Mouse (Mus musculus) kidney, embryonic 16.5 days (tissue): ENCODE measurements around the gene F830045P16Rik. TPM values are rescaled to one million over a fixed set of nuclear protein-coding genes. Genes with fewer than 3 reads are reported as not detected.

Experiments used
- ATAC-seq: fragments of 200-750 bp; cut with Nextera tagmentation; 2 replicates; pipeline ENCODE4 v1.8.0; 2017; ENCODE audit warnings: moderate TSS enrichment; ENCODE audit not compliant: low FRiP score, low TSS enrichment
- H3K27ac ChIP-seq: fragments of 300-500 bp; sonication (generic); 2 replicates; pipeline ENCODE4 v1.5.1; 2014; ENCODE audit warnings: low read length
- H3K27me3 ChIP-seq: fragments of 300-500 bp; sonication (generic); 2 replicates; pipeline ENCODE4 v1.6.1; 2014; ENCODE audit warnings: low read length, control low read depth, mixed read lengths; ENCODE audit not compliant: insufficient read depth
- H3K36me3 ChIP-seq: fragments of 300-500 bp; sonication (generic); 2 replicates; pipeline ENCODE4 v1.6.1; 2014; ENCODE audit warnings: low read length, control low read depth, mixed read lengths; ENCODE audit not compliant: insufficient read depth
- H3K4me1 ChIP-seq: fragments of 300-500 bp; sonication (generic); 2 replicates; pipeline ENCODE4 v1.6.1; 2014; ENCODE audit warnings: low read length, control low read depth, mixed read lengths; ENCODE audit not compliant: insufficient read depth
- H3K4me2 ChIP-seq: fragments of 300-500 bp; sonication (generic); replicated peaks from 2 replicates; pipeline ENCODE4 v1.6.1; 2014; ENCODE audit warnings: low read depth, low read length
- H3K4me3 ChIP-seq: fragments of 300-500 bp; sonication (generic); 2 replicates; pipeline ENCODE4 v1.5.1; 2014; ENCODE audit warnings: mild to moderate bottlenecking, low read length
- H3K9ac ChIP-seq: fragments of 300-500 bp; sonication (generic); replicated peaks from 2 replicates; pipeline ENCODE4 v1.6.1; 2014; ENCODE audit warnings: low read length
- H3K9me3 ChIP-seq: fragments of 300-500 bp; sonication (generic); 2 replicates; pipeline ENCODE4 v1.6.1; 2016; ENCODE audit warnings: low read length, control low read depth
- WGBS: fragments of 180-500 bp; shearing (Covaris S2); extraction: QIAGEN DNeasy Blood & Tissue Kit; methylation state at CpG from one replicate; pipeline ENCODE4 v1.1.7; 2014; 5-methylcytosine and 5-hydroxymethylcytosine counted together
- polyA plus RNA-seq: library from polyadenylated mRNA; unstranded; fragments of >200 nt; fragmentation: Nextera tagmentation; extraction: Ambion mirVana; gene quantifications from 2 replicates; pipeline ENCODE4 v1.2.1, GENCODE M21; 2015

Gene F830045P16Rik
- polyA plus RNA-seq, 1 experiment from 2014 or later, result not detected

GRCm38 (mm10) chr2:129573701-129574273, 37.4 kb upstream of the F830045P16Rik start:
- peak overlapping the region; percentile 44 for H3K4me2 ChIP-seq
- 17% methylated on average over 4 of the region's 4 CpGs for WGBS

GRCm38 (mm10) chr2:129569556-129569955, 33.2 kb upstream of the F830045P16Rik start:
- Histone ChIP-seq H3K4me1 (peaks cover 8% of the 10 kb centered on the region), H3K36me3 (no peaks in the 10 kb centered on the region), H3K9ac (no peak overlapping the region), H3K27me3 (no peaks in the 10 kb centered on the region; the same call in 1 of the 2 replicates), H3K9me3 (no peaks in the 10 kb centered on the region), H3K4me2 (no peak overlapping the region), H3K27ac (no peak overlapping the region), H3K4me3 (no peak overlapping the region)
- ATAC-seq, result no peak
- WGBS, result 59% methylated on average over 5 of the region's 5 CpGs

More at GRCm38 (mm10) chr2:129573701-129574273, 37.4 kb upstream of the F830045P16Rik start:
- H3K9ac ChIP-seq, result no peak overlapping the region
- H3K27me3 ChIP-seq, result no peaks in the 10 kb centered on the region; the same call in 1 of the 2 replicates
- H3K9me3 ChIP-seq, result no peaks in the 10 kb centered on the region
- no peaks in the 10 kb centered on the region for H3K36me3 ChIP-seq
- ATAC-seq, result no peak
- no peak overlapping the region for H3K4me3 ChIP-seq
- H3K4me1 ChIP-seq, result peaks cover 11% of the 10 kb centered on the region
- no peak overlapping the region for H3K27ac ChIP-seq

- 83% methylated on average over 7 of the region's 7 CpGs for WGBS
- H3K36me3 ChIP-seq, result no peaks in the 10 kb centered on the region
- H3K4me2 ChIP-seq, result no peak overlapping the region
- H3K9me3 ChIP-seq, result no peaks in the 10 kb centered on the region
- peaks cover 4% of the 10 kb centered on the region for H3K4me1 ChIP-seq
- no peak overlapping the region for H3K4me3 ChIP-seq
- ATAC-seq, result no peak
- H3K27ac ChIP-seq, result no peak overlapping the region
- no peak overlapping the region for H3K9ac ChIP-seq
- no peaks in the 10 kb centered on the region; the same call in 1 of the 2 replicates for H3K27me3 ChIP-seq
Observed at GRCm38 (mm10) chr2:129569120-129569519, 32.7 kb upstream of the F830045P16Rik start.

- Histone ChIP-seq H3K9ac (no peak overlapping the region), H3K27ac (no peak overlapping the region), H3K4me2 (no peak overlapping the region), H3K27me3 (no peaks in the 10 kb centered on the region), H3K4me1 (no peaks in the 10 kb centered on the region), H3K9me3 (no peaks in the 10 kb centered on the region), H3K36me3 (no peaks in the 10 kb centered on the region), H3K4me3 (no peak overlapping the region)
- whole genome bisulfite sequencing, result 78% methylated on average over 5 of the region's 5 CpGs
- ATAC-seq, result no peak
Observed at GRCm38 (mm10) chr2:129563944-129564709, 27.7 kb upstream of the F830045P16Rik start.

GRCm38 (mm10) chr2:129561796-129562195, 25.4 kb upstream of the F830045P16Rik start:
- Histone ChIP-seq H3K9me3 (no peaks in the 10 kb centered on the region), H3K4me2 (no peak overlapping the region), H3K36me3 (no peaks in the 10 kb centered on the region), H3K9ac (no peak overlapping the region), H3K4me3 (no peak overlapping the region), H3K4me1 (peaks cover 6% of the 10 kb centered on the region; the same call in 1 of the 2 replicates), H3K27me3 (no peaks in the 10 kb centered on the region), H3K27ac (no peak overlapping the region)
- no peak for ATAC-seq
- WGBS, result 66% methylated on average over 3 of the region's 3 CpGs

- H3K4me1 ChIP-seq, result peaks cover 6% of the 10 kb centered on the region; the same call in 1 of the 2 replicates
- ATAC-seq, result no peak
- no peak overlapping the region for H3K4me3 ChIP-seq
- no peak overlapping the region for H3K9ac ChIP-seq
- no peak overlapping the region for H3K4me2 ChIP-seq
- H3K36me3 ChIP-seq, result no peaks in the 10 kb centered on the region
- H3K27ac ChIP-seq, result no peak overlapping the region
- 46% methylated on average over 3 of the region's 3 CpGs for WGBS
- no peaks in the 10 kb centered on the region for H3K27me3 ChIP-seq
- H3K9me3 ChIP-seq, result no peaks in the 10 kb centered on the region
Observed at GRCm38 (mm10) chr2:129558875-129559219, 22.4 kb upstream of the F830045P16Rik start.

- 48% methylated on average over 12 of the region's 12 CpGs for WGBS
- no peaks in the 10 kb centered on the region for H3K9me3 ChIP-seq
- ATAC-seq, result no peak
Observed at GRCm38 (mm10) chr2:129558008-129558874, 21.8 kb upstream of the F830045P16Rik start.

GRCm38 (mm10) chr2:129556081-129556480, 19.7 kb upstream of the F830045P16Rik start:
- Histone ChIP-seq H3K4me2 (no peak overlapping the region), H3K9ac (no peak overlapping the region), H3K4me1 (peaks cover 6% of the 10 kb centered on the region; the same call in 1 of the 2 replicates), H3K9me3 (no peaks in the 10 kb centered on the region), H3K4me3 (no peak overlapping the region), H3K36me3 (no peaks in the 10 kb centered on the region), H3K27me3 (no peaks in the 10 kb centered on the region), H3K27ac (no peak overlapping the region)
- no peak for ATAC-seq
- 64% methylated on average over 6 of the region's 6 CpGs for WGBS

More at GRCm38 (mm10) chr2:129558008-129558874, 21.8 kb upstream of the F830045P16Rik start:
- Histone ChIP-seq H3K4me2 (no peak overlapping the region), H3K4me3 (no peak overlapping the region), H3K27ac (no peak overlapping the region), H3K9ac (no peak overlapping the region), H3K36me3 (no peaks in the 10 kb centered on the region), H3K4me1 (peaks cover 6% of the 10 kb centered on the region; the same call in 1 of the 2 replicates), H3K27me3 (no peaks in the 10 kb centered on the region)

- no peak for ATAC-seq
- H3K4me2 ChIP-seq, result no peak overlapping the region
- no peaks in the 10 kb centered on the region for H3K27me3 ChIP-seq
- no peak overlapping the region for H3K4me3 ChIP-seq
- no peaks in the 10 kb centered on the region for H3K36me3 ChIP-seq
- no peaks in the 10 kb centered on the region for H3K9me3 ChIP-seq
- no peak overlapping the region for H3K9ac ChIP-seq
- H3K27ac ChIP-seq, result no peak overlapping the region
- H3K4me1 ChIP-seq, result no peaks in the 10 kb centered on the region
- 75% methylated on average over 2 of the region's 2 CpGs for WGBS
Observed at GRCm38 (mm10) chr2:129550781-129551180, 14.4 kb upstream of the F830045P16Rik start.
